ENCODE assay signal across 26 mouse cellular contexts in genomic region chr7:69097587-69098095, GRCm38 (mm10).
DNase-seq lines count a peak whose midpoint lies in the region; ATAC-seq and TF ChIP-seq lines count a peak whose summit lies in the region.
"Had no signal": no experiment of that assay in that cellular context is flagged by ENCODE, and none has a peak within 500 bp of the region (broad histone marks: within the 10 kb centered on the region; RNA-seq: fewer than 3 reads in every experiment).

No protein-coding gene starts in this region.

- no peak for TF ChIP-seq CTCF in brain, embryonic 14.5 days (IDR thresholded peaks at IDR 0.05; ENCODE audit: borderline replicate concordance, extremely low read depth, insufficient read depth, insufficient read length)

- intact Hi-C loops in heart, postnatal 36 days (cut with DNase I): no loop called here

- TF ChIP-seq POLR2A in brain, embryonic 14.5 days (IDR thresholded peaks at IDR 0.05; ENCODE audit: borderline replicate concordance, extremely low read depth, insufficient read depth, insufficient read length, poor library complexity, severe bottlenecking): no peak

- H3K27ac ChIP-seq in hindbrain, embryonic 10.5 days: no peak overlapping the region
- no peak overlapping the region for H3K27ac ChIP-seq in hindbrain, embryonic 16.5 days (ENCODE audit: low read depth, low read length)
- H3K27ac ChIP-seq in embryonic facial prominence, embryonic 10.5 days (replicated peaks): no peak overlapping the region
- H3K27ac ChIP-seq: forebrain, embryonic 10.5 days; gastrocnemius, adult 2 months; heart, embryonic 10.5 days; intestine, embryonic 15.5 days; left cerebral cortex, adult 2 months; liver, embryonic 13.5 days; stomach, embryonic 15.5 days had no signal

- no peaks in the 10 kb centered on the region for H3K9me3 ChIP-seq in hindbrain, embryonic 10.5 days
- no peaks in the 10 kb centered on the region for H3K9me3 ChIP-seq in hindbrain, embryonic 16.5 days (ENCODE audit: control insufficient read depth, low read length)
- no peaks in the 10 kb centered on the region for H3K9me3 ChIP-seq in embryonic facial prominence, embryonic 10.5 days
- H3K9me3 ChIP-seq: forebrain, embryonic 10.5 days; heart, embryonic 10.5 days; intestine, embryonic 15.5 days; liver, embryonic 13.5 days; stomach, embryonic 15.5 days had no signal

- ATAC-seq in hindbrain, embryonic 16.5 days: no peak
- no peak for ATAC-seq in megakaryocyte-erythroid progenitor cell, adult 5-6 weeks (replicated peaks; ENCODE audit: low FRiP score, low TSS enrichment, poor library complexity, severe bottlenecking)
- ATAC-seq: intestine, embryonic 15.5 days; Patski had no signal

- H3K27me3 ChIP-seq in hindbrain, embryonic 10.5 days (ENCODE audit: insufficient read depth, poor library complexity, severe bottlenecking): no peaks in the 10 kb centered on the region
- H3K27me3 ChIP-seq in hindbrain, embryonic 16.5 days (replicated peaks; ENCODE audit: control insufficient read depth, insufficient read depth, low read length): no peaks in the 10 kb centered on the region
- H3K27me3 ChIP-seq in embryonic facial prominence, embryonic 10.5 days (replicated peaks; ENCODE audit: low read depth, poor library complexity, severe bottlenecking): no peaks in the 10 kb centered on the region
- H3K27me3 ChIP-seq: intestine, embryonic 15.5 days; liver, embryonic 13.5 days; Patski; stomach, embryonic 15.5 days had no signal

- no peak overlapping the region for H3K4me2 ChIP-seq in hindbrain, embryonic 16.5 days (ENCODE audit: low read length)
- H3K4me2 ChIP-seq: intestine, embryonic 15.5 days; liver, embryonic 13.5 days; stomach, embryonic 15.5 days had no signal

- peak; percentile 8 for DNase-seq in hindbrain, embryonic 10.5 days (ENCODE audit: low spot score)
- DNase-seq in brain, embryonic 14.5 days (ENCODE audit: low read depth): peak; percentile 64
- peak; percentile 8 for DNase-seq in embryonic facial prominence, embryonic 10.5 days (ENCODE audit: low spot score)
- peak; percentile 22 for DNase-seq in mesoderm, embryonic 11.5 days (ENCODE audit: low read depth, low spot score)
- DNase-seq in heart, postnatal 36 days: no peak
- no peak for DNase-seq in MN1 (ENCODE audit: low spot score)
- DNase-seq: adrenal gland, postnatal 36 days; cerebellum, adult 11 months; cerebellum, postnatal 10 days; gastrocnemius, adult 2 months; kidney, adult 8-10 months; kidney, postnatal 10 days; liver, embryonic 13.5 days; lung, adult 2 months; lung, postnatal 14 days; right cerebral cortex, postnatal 25 days; thymus, postnatal 25 days had no signal

- 61% methylated on average over 9 of the region's 9 CpGs for WGBS in hindbrain, embryonic 10.5 days
- WGBS in hindbrain, embryonic 16.5 days: 46% methylated on average over 9 of the region's 9 CpGs
- 53% methylated on average over 9 of the region's 9 CpGs for WGBS in embryonic facial prominence, embryonic 10.5 days

- H3K4me1 ChIP-seq in hindbrain, embryonic 10.5 days (replicated peaks): no peaks in the 10 kb centered on the region
- H3K4me1 ChIP-seq in hindbrain, embryonic 16.5 days (ENCODE audit: control insufficient read depth, insufficient read depth, low read depth, low read length): no peaks in the 10 kb centered on the region
- peaks cover 20% of the 10 kb centered on the region for H3K4me1 ChIP-seq in embryonic facial prominence, embryonic 10.5 days
- H3K4me1 ChIP-seq: heart, embryonic 10.5 days; intestine, embryonic 15.5 days; liver, embryonic 13.5 days; stomach, embryonic 15.5 days had no signal

- H3K9ac ChIP-seq in hindbrain, embryonic 16.5 days (ENCODE audit: low read depth, low read length): no peak overlapping the region
- H3K9ac ChIP-seq: intestine, embryonic 15.5 days; liver, embryonic 13.5 days; stomach, embryonic 15.5 days had no signal

- H3K36me3 ChIP-seq in hindbrain, embryonic 10.5 days: no peaks in the 10 kb centered on the region
- H3K36me3 ChIP-seq in hindbrain, embryonic 16.5 days (ENCODE audit: control insufficient read depth, insufficient read depth, low read length): no peaks in the 10 kb centered on the region
- H3K36me3 ChIP-seq in embryonic facial prominence, embryonic 10.5 days (replicated peaks): no peaks in the 10 kb centered on the region
- H3K36me3 ChIP-seq: forebrain, embryonic 10.5 days; heart, embryonic 10.5 days; intestine, embryonic 15.5 days; liver, embryonic 13.5 days; stomach, embryonic 15.5 days had no signal

- no peak overlapping the region for H3K4me3 ChIP-seq in hindbrain, embryonic 10.5 days
- no peak overlapping the region for H3K4me3 ChIP-seq in hindbrain, embryonic 16.5 days (ENCODE audit: low read length)
- H3K4me3 ChIP-seq in embryonic facial prominence, embryonic 10.5 days: no peak overlapping the region
- H3K4me3 ChIP-seq: forebrain, embryonic 10.5 days; gastrocnemius, adult 2 months; heart, embryonic 10.5 days; intestine, embryonic 15.5 days; left cerebral cortex, adult 2 months; liver, embryonic 13.5 days; myocyte; stomach, embryonic 15.5 days had no signal

Comparison
In these comparisons a context has a peak if more than half of its experiments do, and no peak if none do; other contexts are left out.
1. DNase-seq: peak in hindbrain, embryonic 10.5 days (single experiment), brain, embryonic 14.5 days (single experiment), embryonic facial prominence, embryonic 10.5 days (single experiment) and mesoderm, embryonic 11.5 days (single experiment); none in heart, postnatal 36 days (0 of 2) and MN1 (single experiment).